Mouse (Mus musculus) hindbrain, postnatal 0 days (tissue): ENCODE results near the gene Memo1. TPM values are rescaled to one million over a fixed set of nuclear protein-coding genes. Genes with fewer than 3 reads are reported as not detected.
A peak's percentile ranks its signal among the peaks of the same experiment; 100 is the strongest.

Source experiments
- ATAC-seq: fragments of 200-750 bp; cut with Nextera tagmentation; 2 replicates; pipeline ENCODE4 v1.8.0; 2017; ENCODE audit warnings: mild to moderate bottlenecking, moderate TSS enrichment, moderate library complexity
- DNase-seq: peaks from one replicate; pipeline ENCODE4 v3.0.0-alpha.2; 2015; ENCODE audit warnings: low spot score
- H3K27ac ChIP-seq: fragments of 300-500 bp; sonication (generic); 2 replicates; pipeline ENCODE4 v1.5.1; 2014; ENCODE audit warnings: mild to moderate bottlenecking
- H3K27me3 ChIP-seq: fragments of 300-500 bp; sonication (generic); 2 replicates; pipeline ENCODE4 v1.6.1; 2014; ENCODE audit warnings: low read length, mixed read lengths; ENCODE audit not compliant: insufficient read depth
- H3K36me3 ChIP-seq: fragments of 300-500 bp; sonication (generic); 2 replicates; pipeline ENCODE4 v1.6.1; 2014; ENCODE audit warnings: low read length, mixed read lengths; ENCODE audit not compliant: insufficient read depth
- H3K4me1 ChIP-seq: fragments of 300-500 bp; sonication (generic); 2 replicates; pipeline ENCODE4 v1.6.1; 2014; ENCODE audit warnings: antibody characterized with exemption, low read length, mixed read lengths; ENCODE audit not compliant: insufficient read depth
- H3K4me2 ChIP-seq: fragments of 300-500 bp; sonication (generic); 2 replicates; pipeline ENCODE4 v1.6.1; 2014; ENCODE audit warnings: low read depth, mild to moderate bottlenecking, low read length, moderate library complexity, mixed read lengths
- H3K4me3 ChIP-seq: fragments of 300-500 bp; sonication (generic); 2 replicates; pipeline ENCODE4 v1.5.1; 2014; ENCODE audit warnings: low read length
- H3K9ac ChIP-seq: fragments of 300-500 bp; sonication (generic); replicated peaks from 2 replicates; pipeline ENCODE4 v1.6.1; 2014; ENCODE audit warnings: mild to moderate bottlenecking, low read length, moderate library complexity, mixed read lengths
- H3K9me3 ChIP-seq: fragments of 300-500 bp; sonication (generic); 2 replicates; pipeline ENCODE4 v1.6.1; 2016; ENCODE audit warnings: low read length, mixed read lengths
- CTCF ChIP-seq: IDR thresholded peaks from 2 replicates; pipeline ENCODE4 v1.5.1; 2016; ENCODE audit warnings: antibody characterized with exemption, control low read depth, low read depth
- WGBS: fragments of 180-500 bp; shearing (Covaris S2); extraction: QIAGEN DNeasy Blood & Tissue Kit; methylation state at CpG from one replicate; pipeline ENCODE4 v1.1.7; 2014; 5-methylcytosine and 5-hydroxymethylcytosine counted together
- polyA plus RNA-seq: library from polyadenylated mRNA; unstranded; fragments of >200 nt; fragmentation: Nextera tagmentation; extraction: Ambion mirVana; gene quantifications from 2 replicates; pipeline ENCODE4 v1.2.1, GENCODE M21; 2015
- total RNA-seq: library from RNA; depleted of rRNA; stranded (reverse); fragments of >200 nt; gene quantifications from 2 replicates; pipeline ENCODE4 v1.2.3, GENCODE M21; 2014

Gene Memo1
- total and polyA plus RNA-seq, 2 experiments from 2014 or later, result 46.4 to 60.2 TPM

GRCm38 (mm10) chr17:74209143-74209908 lies 86.0 kb downstream of the Memo1 start:
- Histone ChIP-seq H3K4me1 (no peaks in the 10 kb centered on the region), H3K9ac (no peak overlapping the region), H3K27me3 (no peaks in the 10 kb centered on the region), H3K36me3 (no peaks in the 10 kb centered on the region), H3K9me3 (no peaks in the 10 kb centered on the region), H3K4me2 (no peak overlapping the region), H3K27ac (no peak overlapping the region), H3K4me3 (no peak overlapping the region)
- DNase-seq (no peak), ATAC-seq (no peak)
- TF ChIP-seq CTCF, result no peak
- WGBS, result 77% methylated on average over 5 of the region's 5 CpGs

DNA sequence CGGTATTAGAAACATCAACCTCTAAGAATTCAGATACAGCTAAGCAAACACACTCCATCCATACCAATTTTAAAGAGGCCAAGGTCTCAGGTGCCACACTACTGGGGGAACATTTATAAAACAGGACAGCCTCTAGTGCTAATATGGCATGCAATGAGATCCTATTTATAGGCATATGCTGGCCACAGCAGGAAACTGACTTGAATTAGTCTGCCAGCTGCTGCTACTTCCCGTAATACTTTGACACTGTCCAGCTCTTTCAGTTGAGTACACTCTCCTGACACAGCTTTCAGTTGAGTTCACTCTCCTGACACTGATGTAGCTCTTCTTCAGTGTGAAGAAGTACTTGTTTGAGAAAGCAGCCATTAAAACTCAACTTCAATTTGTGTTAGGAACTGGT lies 99.4 kb downstream of the Memo1 start:
- no peaks in the 10 kb centered on the region for H3K27me3 ChIP-seq
- no peaks in the 10 kb centered on the region for H3K36me3 ChIP-seq
- no peaks in the 10 kb centered on the region for H3K4me1 ChIP-seq
- no peak overlapping the region for H3K9ac ChIP-seq
- ATAC-seq (peak; percentile 76), DNase-seq (peak; percentile 72)
- no peak overlapping the region for H3K27ac ChIP-seq
- TF ChIP-seq CTCF, result no peak
- no peak overlapping the region for H3K4me2 ChIP-seq
- 31% methylated on average over 2 of the region's 2 CpGs for WGBS
- H3K9me3 ChIP-seq, result no peaks in the 10 kb centered on the region
- no peak overlapping the region for H3K4me3 ChIP-seq

DNA sequence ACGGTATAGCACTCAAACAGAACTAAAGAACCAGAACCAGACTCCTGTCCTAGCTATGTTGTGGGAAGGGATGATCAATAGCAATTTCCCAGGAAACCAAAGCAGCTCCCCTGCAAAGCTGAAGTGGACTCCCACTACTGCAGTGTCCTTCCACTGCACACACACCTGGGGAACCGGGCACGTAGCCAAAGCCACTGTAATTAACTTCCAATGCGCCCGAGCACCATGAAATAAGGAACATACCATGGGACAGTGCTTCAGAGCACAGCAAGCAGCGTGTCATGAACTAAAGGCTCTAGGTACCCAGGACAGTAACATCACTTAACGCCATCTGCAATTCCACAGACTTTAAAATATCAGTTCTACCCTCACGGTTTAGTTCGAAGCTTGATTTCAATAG lies 100.6 kb downstream of the Memo1 start:
- WGBS, result 62% methylated on average over 9 of the region's 9 CpGs
- H3K9ac ChIP-seq, result no peak overlapping the region
- H3K27ac ChIP-seq, result no peak overlapping the region
- no peak for TF ChIP-seq CTCF
- peak; percentile 26 for DNase-seq
- no peak overlapping the region for H3K4me2 ChIP-seq
- no peak overlapping the region for H3K4me3 ChIP-seq
- H3K36me3 ChIP-seq, result no peaks in the 10 kb centered on the region
- no peaks in the 10 kb centered on the region for H3K4me1 ChIP-seq
- no peaks in the 10 kb centered on the region for H3K27me3 ChIP-seq
- no peak for ATAC-seq
- H3K9me3 ChIP-seq, result no peaks in the 10 kb centered on the region

GRCm38 (mm10) chr17:74193463-74193862 lies 101.9 kb downstream of the Memo1 start:
- no peaks in the 10 kb centered on the region for H3K4me1 ChIP-seq
- no peak overlapping the region for H3K9ac ChIP-seq
- H3K27ac ChIP-seq, result no peak overlapping the region
- TF ChIP-seq CTCF, result peak; percentile 60
- DNase-seq (peak; percentile 42), ATAC-seq (no peak)
- H3K36me3 ChIP-seq, result no peaks in the 10 kb centered on the region
- no peaks in the 10 kb centered on the region for H3K9me3 ChIP-seq
- WGBS, result 78% methylated on average over 1 of the region's 1 CpGs
- H3K4me2 ChIP-seq, result no peak overlapping the region
- no peaks in the 10 kb centered on the region for H3K27me3 ChIP-seq
- H3K4me3 ChIP-seq, result no peak overlapping the region

GRCm38 (mm10) chr17:74191446-74191845 lies 103.9 kb downstream of the Memo1 start:
- no peaks in the 10 kb centered on the region for H3K9me3 ChIP-seq
- H3K36me3 ChIP-seq, result no peaks in the 10 kb centered on the region
- no peak for TF ChIP-seq CTCF
- 77% methylated on average over 5 of the region's 5 CpGs for WGBS
- ATAC-seq (no peak), DNase-seq (no peak)
- no peaks in the 10 kb centered on the region for H3K4me1 ChIP-seq
- no peak overlapping the region for H3K27ac ChIP-seq
- H3K4me2 ChIP-seq, result no peak overlapping the region
- H3K4me3 ChIP-seq, result no peak overlapping the region
- no peaks in the 10 kb centered on the region for H3K27me3 ChIP-seq
- H3K9ac ChIP-seq, result no peak overlapping the region

GRCm38 (mm10) chr17:74186197-74186596 lies 109.1 kb downstream of the Memo1 start:
- Histone ChIP-seq H3K27me3 (no peaks in the 10 kb centered on the region), H3K27ac (no peak overlapping the region), H3K36me3 (no peaks in the 10 kb centered on the region), H3K9me3 (no peaks in the 10 kb centered on the region), H3K4me2 (no peak overlapping the region), H3K9ac (no peak overlapping the region), H3K4me3 (no peak overlapping the region), H3K4me1 (no peaks in the 10 kb centered on the region)
- WGBS, result 54% methylated on average over 5 of the region's 5 CpGs
- no peak for TF ChIP-seq CTCF
- ATAC-seq, result no peak
- DNase-seq, result peak; percentile 40

GRCm38 (mm10) chr17:74184739-74185138 lies 110.6 kb downstream of the Memo1 start:
- Histone ChIP-seq H3K9ac (no peak overlapping the region), H3K4me2 (no peak overlapping the region), H3K36me3 (no peaks in the 10 kb centered on the region), H3K27me3 (no peaks in the 10 kb centered on the region), H3K4me1 (no peaks in the 10 kb centered on the region), H3K4me3 (no peak overlapping the region), H3K27ac (no peak overlapping the region), H3K9me3 (no peaks in the 10 kb centered on the region)
- 97% methylated on average over 1 of the region's 1 CpGs for whole genome bisulfite sequencing
- no peak for DNase-seq
- no peak for TF ChIP-seq CTCF
- ATAC-seq, result no peak
